Mouse (Mus musculus) adrenal gland, adult 18-20 months (tissue): Measurements from ENCODE around the gene Zfp280d. TPM values are rescaled to one million over a fixed set of nuclear protein-coding genes. Genes with fewer than 3 reads are reported as not detected.

Experiments
- total RNA-seq, 2 experiments: library from RNA; stranded (reverse); gene quantifications; 1 replicate in 1 of 2; 2 replicates in 1 of 2; pipeline ENCODE4 v1.2.3; 2021

The Zfp280d gene
- total RNA-seq, 2 experiments from 2014 or later = 21.6 to 29.3 TPM

Other genes starting within 250 kb of the Zfp280d start
- 10 to 100 TPM; 67.2 to 68.1 TPM for gene Tcf12, start 163.0 kb upstream of the Zfp280d start, total RNA-seq
- 1 to 10 TPM; 1.6 to 2.7 TPM for gene Mns1, start 163.2 kb downstream of the Zfp280d start, total RNA-seq
- 1 to 10 TPM; 4.0 to 4.8 TPM for gene Tex9, start 217.4 kb downstream of the Zfp280d start, total RNA-seq